Mouse (Mus musculus): ENCODE data around the gene Pla1a.

DNA sequence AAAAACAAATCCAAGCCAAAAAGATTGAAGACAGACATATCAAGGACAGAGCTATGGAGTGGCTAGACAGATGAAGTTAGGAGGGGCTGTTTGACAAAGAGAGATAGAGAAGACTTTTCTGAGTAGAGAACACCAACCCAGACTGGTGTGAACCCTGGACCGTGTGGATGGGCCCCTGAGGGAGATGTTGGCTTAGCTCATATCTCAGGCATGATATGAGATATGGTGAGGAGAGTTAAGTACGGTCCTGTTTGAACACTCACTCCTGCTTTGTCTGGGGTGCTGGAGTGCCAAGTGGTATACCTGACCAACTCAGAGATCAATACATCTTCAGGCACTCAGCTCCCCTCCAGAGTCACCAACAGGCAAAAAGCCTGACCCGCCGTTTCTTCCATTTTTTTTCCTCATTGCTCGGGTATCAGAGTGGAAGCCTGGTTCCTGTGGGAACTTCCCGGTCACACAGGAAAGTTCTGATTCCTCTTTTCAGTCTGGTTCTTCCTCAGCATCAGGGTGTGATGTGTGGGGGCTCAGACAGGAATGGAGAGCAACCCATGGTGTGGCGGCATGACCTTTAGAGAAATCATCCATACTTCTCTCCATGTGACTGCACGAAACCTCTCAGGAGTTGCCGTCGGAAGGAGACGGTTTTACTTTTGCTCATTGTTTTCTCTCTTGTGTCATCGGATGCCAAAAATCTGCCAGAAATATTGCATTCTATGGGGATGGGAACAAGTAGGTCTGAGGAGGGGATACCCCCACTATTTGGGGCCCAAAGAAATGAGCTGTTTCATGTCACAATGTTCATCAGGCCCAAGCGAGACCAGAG lies 34.4 kb upstream of the Pla1a start:
- TF ChIP-seq POLR2A (IDR thresholded peaks at IDR 0.05; ENCODE audit: borderline replicate concordance, control insufficient read depth, low read depth, low read length): no peak
- TF ChIP-seq CTCF (IDR thresholded peaks at IDR 0.05; ENCODE audit: control insufficient read depth, insufficient read depth, low read length): no peak
